Mouse (Mus musculus) CH12.LX (cell line): Measurements from ENCODE around the gene AL732309.1.
A peak's percentile ranks its signal among the peaks of the same experiment; 100 is the strongest.

ENCODE experiments used
- CTCF ChIP-seq, 2 experiments: IDR thresholded peaks in 1 of 2; conservative IDR thresholded peaks in 1 of 2; 2 replicates each; pipeline ENCODE4 v1.5.1; 2011 to 2012; ENCODE audit warnings: low read depth in 2 of 2, low read length in 2 of 2, improper control_type of control experiment in 1 of 2, inconsistent platforms in 1 of 2, mild to moderate bottlenecking in 1 of 2, moderate library complexity in 1 of 2
- EP300 ChIP-seq: IDR thresholded peaks from 2 replicates; pipeline ENCODE4 v1.6.1; 2011; ENCODE audit warnings: low read length, improper control_type of control experiment
- MAX ChIP-seq: IDR thresholded peaks from 2 replicates; pipeline ENCODE4 v1.6.1; 2011; ENCODE audit warnings: low read length, improper control_type of control experiment
- MAZ ChIP-seq: IDR thresholded peaks from 2 replicates; pipeline ENCODE4 v1.6.1; 2012; ENCODE audit warnings: low read depth, mild to moderate bottlenecking, inconsistent platforms, low read length, improper control_type of control experiment, moderate library complexity

- TF ChIP-seq CTCF (conservative IDR thresholded peaks at IDR 0.05 in 1 of 2, IDR thresholded peaks at IDR 0.05 in 1 of 2; ENCODE audit: low read depth in 2 of 2, low read length in 2 of 2) (peak; percentile 80 to 99), MAX (no peak), EP300 (no peak), MAZ (no peak)
Observed at GRCm38 (mm10) chr2:25278928-25279882, 32.5 kb upstream of the AL732309.1 start.
